Mouse (Mus musculus): ENCODE results near the gene Tuba1a.

- peak; percentile 91 for TF ChIP-seq POLR2A (IDR thresholded peaks at IDR 0.05; ENCODE audit: low read depth, low read length)
- no peak for TF ChIP-seq CTCF (IDR thresholded peaks at IDR 0.05; ENCODE audit: extremely low read depth, insufficient read depth, insufficient read length, insufficient replicate concordance)
These were observed 31.9 kb upstream of the Tuba1a start for GRCm38 (mm10) chr15:98985240-98985981.
